In genomic region chr1:181424922-181425321, GRCm38 (mm10) we compare ENCODE assay signal across 27 mouse cellular contexts.
DNase-seq lines count a peak whose midpoint lies in the region; ATAC-seq and TF ChIP-seq lines count a peak whose summit lies in the region.
"Had no signal": no experiment of that assay in that cellular context is flagged by ENCODE, and none has a peak within 500 bp of the region (broad histone marks: within the 10 kb centered on the region; RNA-seq: fewer than 3 reads in every experiment).

No protein-coding gene starts in this region.

- no peak overlapping the region for H3K9ac ChIP-seq in intestine, embryonic 15.5 days
- no peak overlapping the region for H3K9ac ChIP-seq in stomach, postnatal 0 days (ENCODE audit: low read length)
- H3K9ac ChIP-seq in midbrain, postnatal 0 days (replicated peaks; ENCODE audit: low read length, poor library complexity, severe bottlenecking), result no peak overlapping the region
- H3K9ac ChIP-seq: embryonic facial prominence, embryonic 12.5 days; embryonic facial prominence, embryonic 15.5 days; forebrain, postnatal 0 days; heart, embryonic 12.5 days; heart, embryonic 15.5 days; hindbrain, embryonic 13.5 days had no signal

- H3K9me3 ChIP-seq in intestine, embryonic 15.5 days, result no peaks in the 10 kb centered on the region
- H3K9me3 ChIP-seq in stomach, postnatal 0 days (ENCODE audit: control insufficient read depth, low read length), result no peaks in the 10 kb centered on the region
- no peaks in the 10 kb centered on the region for H3K9me3 ChIP-seq in midbrain, postnatal 0 days (ENCODE audit: low read length)
- H3K9me3 ChIP-seq: embryonic facial prominence, embryonic 12.5 days; embryonic facial prominence, embryonic 15.5 days; G1E; heart, embryonic 12.5 days; heart, embryonic 15.5 days; hindbrain, embryonic 10.5 days; hindbrain, embryonic 13.5 days had no signal

- DNase-seq in stomach, postnatal 0 days (ENCODE audit: low spot score), result no peak
- DNase-seq in midbrain, postnatal 0 days (ENCODE audit: low spot score), result no peak
- DNase-seq: adrenal gland, postnatal 10 days; B cell, adult 2 months; cerebellum, adult 11 months; cerebellum, adult 2 months; cerebellum, adult 9-11 months; cerebellum, postnatal 25 days; forebrain, postnatal 0 days; gastrocnemius, postnatal 25 days; heart, adult 18-20 months; heart, postnatal 10 days; heart, postnatal 36 days had no signal

- H3K79me2 ChIP-seq in myocyte (ENCODE audit: control insufficient read depth, insufficient read depth), result no peaks in the 10 kb centered on the region

- no peak for TF ChIP-seq CTCF in stomach, postnatal 0 days (IDR thresholded peaks at IDR 0.05; ENCODE audit: low read depth)
- TF ChIP-seq CTCF in midbrain, postnatal 0 days (IDR thresholded peaks at IDR 0.05), result no peak

- H3K27ac ChIP-seq in intestine, embryonic 15.5 days, result no peak overlapping the region
- no peak overlapping the region for H3K27ac ChIP-seq in stomach, postnatal 0 days (replicated peaks)
- H3K27ac ChIP-seq in midbrain, postnatal 0 days (ENCODE audit: low read depth, low read length), result no peak overlapping the region
- H3K27ac ChIP-seq: embryonic facial prominence, embryonic 12.5 days; embryonic facial prominence, embryonic 15.5 days; heart, embryonic 15.5 days; hindbrain, embryonic 10.5 days; hindbrain, embryonic 13.5 days; hindbrain, postnatal 0 days had no signal

- no peaks in the 10 kb centered on the region for H3K36me3 ChIP-seq in intestine, embryonic 15.5 days
- H3K36me3 ChIP-seq in myocyte (ENCODE audit: control insufficient read depth, insufficient read depth), result no peaks in the 10 kb centered on the region
- H3K36me3 ChIP-seq in stomach, postnatal 0 days (ENCODE audit: control insufficient read depth, insufficient read depth, low read length), result no peaks in the 10 kb centered on the region
- no peaks in the 10 kb centered on the region for H3K36me3 ChIP-seq in midbrain, postnatal 0 days (ENCODE audit: insufficient read depth, low read length)
- H3K36me3 ChIP-seq: embryonic facial prominence, embryonic 12.5 days; embryonic facial prominence, embryonic 15.5 days; G1E; heart, embryonic 12.5 days; heart, embryonic 15.5 days; hindbrain, embryonic 10.5 days; hindbrain, embryonic 13.5 days had no signal

- 70% methylated on average over 3 of the region's 3 CpGs for WGBS in intestine, embryonic 15.5 days
- WGBS in stomach, postnatal 0 days, result 74% methylated on average over 3 of the region's 3 CpGs
- 91% methylated on average over 3 of the region's 3 CpGs for WGBS in midbrain, postnatal 0 days

- H3K4me3 ChIP-seq in intestine, embryonic 15.5 days (replicated peaks), result no peak overlapping the region
- no peak overlapping the region for H3K4me3 ChIP-seq in myocyte
- no peak overlapping the region for H3K4me3 ChIP-seq in stomach, postnatal 0 days (ENCODE audit: low read depth, low read length)
- no peak overlapping the region for H3K4me3 ChIP-seq in midbrain, postnatal 0 days (ENCODE audit: low read depth, low read length)
- H3K4me3 ChIP-seq: embryonic facial prominence, embryonic 12.5 days; embryonic facial prominence, embryonic 15.5 days; heart, embryonic 12.5 days; heart, embryonic 15.5 days; hindbrain, embryonic 10.5 days; hindbrain, embryonic 13.5 days had no signal

- TF ChIP-seq POLR2A in myocyte (IDR thresholded peaks at IDR 0.05; ENCODE audit: insufficient read length, low read depth), result no peak

- H3K4me1 ChIP-seq in intestine, embryonic 15.5 days (replicated peaks), result 0 out of 2 replicates have a peak, but pooled peaks cover 3% of the 10 kb centered on the region
- no peaks in the 10 kb centered on the region for H3K4me1 ChIP-seq in stomach, postnatal 0 days (replicated peaks; ENCODE audit: control insufficient read depth, insufficient read depth)
- peaks cover 7% of the 10 kb centered on the region; the same call in 1 of the 2 replicates for H3K4me1 ChIP-seq in midbrain, postnatal 0 days (ENCODE audit: insufficient read depth, low read length)
- H3K4me1 ChIP-seq: embryonic facial prominence, embryonic 12.5 days had no signal

- TF ChIP-seq EP300 in stomach, postnatal 0 days (optimal IDR thresholded peaks at IDR 0.05), result no peak

- peak; percentile 84 for ATAC-seq in intestine, embryonic 15.5 days
- ATAC-seq in stomach, postnatal 0 days (ENCODE audit: low FRiP score, low TSS enrichment), result peak; percentile 79
- ATAC-seq in midbrain, postnatal 0 days (ENCODE audit: low FRiP score), result no peak
- ATAC-seq in megakaryocyte-erythroid progenitor cell, adult 5-6 weeks (replicated peaks; ENCODE audit: low FRiP score, low TSS enrichment, poor library complexity, severe bottlenecking), result no peak
- ATAC-seq in cerebellum, adult (ENCODE audit: insufficient number of reproducible peaks, low FRiP score, low TSS enrichment), result no peak
- ATAC-seq: forebrain, embryonic 14.5 days; forebrain, postnatal 0 days; hindbrain, postnatal 0 days had no signal

- no peaks in the 10 kb centered on the region for H3K27me3 ChIP-seq in intestine, embryonic 15.5 days (replicated peaks)
- H3K27me3 ChIP-seq in myocyte (ENCODE audit: control insufficient read depth, insufficient read depth, insufficient read length), result no peaks in the 10 kb centered on the region
- no peaks in the 10 kb centered on the region for H3K27me3 ChIP-seq in stomach, postnatal 0 days (ENCODE audit: control insufficient read depth, insufficient read depth, low read length)
- H3K27me3 ChIP-seq in midbrain, postnatal 0 days (ENCODE audit: insufficient read depth, low read length), result no peaks in the 10 kb centered on the region
- H3K27me3 ChIP-seq: embryonic facial prominence, embryonic 12.5 days; embryonic facial prominence, embryonic 15.5 days; heart, embryonic 12.5 days; heart, embryonic 15.5 days; hindbrain, embryonic 13.5 days; Patski had no signal

- no peak overlapping the region for H3K4me2 ChIP-seq in intestine, embryonic 15.5 days (replicated peaks)
- H3K4me2 ChIP-seq in myocyte (ENCODE audit: low read depth), result peak overlapping the region; percentile 3
- H3K4me2 ChIP-seq in stomach, postnatal 0 days (replicated peaks; ENCODE audit: low read depth), result no peak overlapping the region
- no peak overlapping the region for H3K4me2 ChIP-seq in midbrain, postnatal 0 days (ENCODE audit: low read depth, low read length, poor library complexity, severe bottlenecking)
- H3K4me2 ChIP-seq: embryonic facial prominence, embryonic 12.5 days; embryonic facial prominence, embryonic 15.5 days; heart, embryonic 12.5 days; heart, embryonic 15.5 days; hindbrain, embryonic 13.5 days had no signal

- no peak overlapping the region for H3ac ChIP-seq in myocyte (ENCODE audit: control insufficient read depth, insufficient read length)

TF ChIP-seq in myocyte, 11 proteins besides CTCF, POLR2A, EP300 and RAD21:
- TF ChIP-seq TCF3 (IDR thresholded peaks at IDR 0.05; ENCODE audit: insufficient read length, low read depth) (no peak), SRF (IDR thresholded peaks at IDR 0.05; ENCODE audit: control insufficient read depth, insufficient read length, low read depth) (no peak), MYOD1 (IDR thresholded peaks at IDR 0.05; ENCODE audit: control insufficient read depth in 1 of 3, insufficient read length in 2 of 3, low read depth in 2 of 3) (no peak), REST (IDR thresholded peaks at IDR 0.05; ENCODE audit: insufficient read depth, insufficient read length) (no peak), MAX (IDR thresholded peaks at IDR 0.05; ENCODE audit: low read depth) (no peak), TCF12 (IDR thresholded peaks at IDR 0.05; ENCODE audit: insufficient read depth, poor library complexity, severe bottlenecking) (no peak), CEBPB (IDR thresholded peaks at IDR 0.05; ENCODE audit: insufficient read depth, poor library complexity, severe bottlenecking) (no peak), MYOG (IDR thresholded peaks at IDR 0.05; ENCODE audit: control insufficient read depth in 1 of 3, insufficient read depth in 1 of 3, insufficient read length in 2 of 3, low read depth in 2 of 3) (no peak), POLR2AphosphoS2 (IDR thresholded peaks at IDR 0.05; ENCODE audit: insufficient read length, low read depth) (no peak), USF1 (IDR thresholded peaks at IDR 0.05; ENCODE audit: low read depth) (no peak), E2F4 (IDR thresholded peaks at IDR 0.05; ENCODE audit: insufficient read depth) (no peak)

Comparison
In these comparisons a context has a peak if more than half of its experiments do, and no peak if none do; other contexts are left out.
1. ATAC-seq: peak in intestine, embryonic 15.5 days (single experiment) and stomach, postnatal 0 days (single experiment); none in midbrain, postnatal 0 days (single experiment), megakaryocyte-erythroid progenitor cell, adult 5-6 weeks (single experiment) and cerebellum, adult (single experiment).